Mouse (Mus musculus) stomach, postnatal 0 days (tissue): ENCODE measurements around the gene Ska2.

Experiments used
- CTCF ChIP-seq: IDR thresholded peaks from 2 replicates; pipeline ENCODE4 v1.5.1; 2016; ENCODE audit warnings: antibody characterized with exemption, low read depth, mild to moderate bottlenecking, moderate library complexity
- EP300 ChIP-seq: optimal IDR thresholded peaks from 2 replicates; pipeline ENCODE3; 2016; ENCODE audit warnings: antibody characterized with exemption

GRCm38 (mm10) chr11:87109519-87110171 is 611 bp downstream of the Ska2 start:
- no peak for TF ChIP-seq EP300
- no peak for TF ChIP-seq CTCF
